Mouse (Mus musculus) CH12.LX (cell line): ENCODE measurements around the gene Eya2. TPM values are rescaled to one million over a fixed set of nuclear protein-coding genes. Genes with fewer than 3 reads are reported as not detected.

Experiments used
- DNase-seq: peaks from one replicate; pipeline ENCODE4 v3.0.0-alpha.2; 2013; ENCODE audit errors: extremely low read depth
- H3K27ac ChIP-seq: 2 replicates; pipeline ENCODE4 v1.5.1; 2012; ENCODE audit warnings: low read depth, mild to moderate bottlenecking, control low read depth, moderate library complexity; ENCODE audit not compliant: insufficient read depth
- H3K27me3 ChIP-seq: replicated peaks from 2 replicates; pipeline ENCODE3; 2012; ENCODE audit warnings: inconsistent platforms
- H3K36me3 ChIP-seq, 2 experiments: replicated peaks in 1 of 2; 2 replicates each; pipeline versions ENCODE3 to v1.6.1; 2012; ENCODE audit warnings: inconsistent platforms in 1 of 2, low read length in 1 of 2, mild to moderate bottlenecking in 1 of 2, mixed read lengths in 1 of 2, moderate library complexity in 1 of 2; ENCODE audit not compliant: control insufficient read depth in 1 of 2, insufficient read depth in 1 of 2
- H3K4me1 ChIP-seq, 2 experiments: 2 replicates each; pipeline ENCODE4 v1.6.1; 2012; ENCODE audit warnings: inconsistent platforms in 1 of 2, moderate library complexity in 1 of 2; ENCODE audit not compliant: insufficient read depth in 2 of 2, control insufficient read depth in 1 of 2
- H3K4me2 ChIP-seq: 2 replicates; pipeline ENCODE4 v1.6.1; 2012; ENCODE audit warnings: low read depth, mild to moderate bottlenecking, control low read depth; ENCODE audit not compliant: poor library complexity, insufficient read depth, severe bottlenecking
- H3K4me3 ChIP-seq, 3 experiments: fragments of 150-350 bp in 1 of 3; sonication (generic) in 1 of 3; replicated peaks in 1 of 3; 2 replicates each; pipeline versions ENCODE3 to v1.5.1; 2011 to 2012; ENCODE audit warnings: low read depth in 2 of 3, low read length in 2 of 3, mild to moderate bottlenecking in 2 of 3, moderate library complexity in 2 of 3, control low read depth in 1 of 3, improper control_type of control experiment in 1 of 3, inconsistent platforms in 1 of 3, mixed read lengths in 1 of 3; ENCODE audit not compliant: poor library complexity in 1 of 3
- H3K79me2 ChIP-seq: replicated peaks from 2 replicates; pipeline ENCODE4 v1.6.1; 2012; ENCODE audit warnings: mild to moderate bottlenecking, moderate library complexity; ENCODE audit not compliant: control insufficient read depth, poor library complexity, insufficient read depth, severe bottlenecking; ENCODE audit errors: extremely low read depth
- H3K9ac ChIP-seq: 2 replicates; pipeline ENCODE4 v1.6.1; 2012; ENCODE audit warnings: low read depth, mild to moderate bottlenecking, control low read depth, moderate library complexity; ENCODE audit not compliant: insufficient read depth
- H3K9me3 ChIP-seq: replicated peaks from 2 replicates; pipeline ENCODE3; 2012; ENCODE audit warnings: low read length, inconsistent platforms, mixed read lengths
- CHD1 ChIP-seq: IDR thresholded peaks from 2 replicates; pipeline ENCODE4 v1.6.1; 2012; ENCODE audit warnings: low read depth, low read length, improper control_type of control experiment, inconsistent platforms
- CHD2 ChIP-seq: IDR thresholded peaks from 2 replicates; pipeline ENCODE4 v1.6.1; 2011; ENCODE audit warnings: low read length, improper control_type of control experiment
- ETS1 ChIP-seq: conservative IDR thresholded peaks from 2 replicates; pipeline ENCODE4 v1.6.1; 2012; ENCODE audit warnings: low read depth, mild to moderate bottlenecking, inconsistent platforms, low read length, improper control_type of control experiment, moderate library complexity
- GABPA ChIP-seq: IDR thresholded peaks from 2 replicates; pipeline ENCODE4 v1.6.1; 2012; ENCODE audit warnings: low read depth, low read length, improper control_type of control experiment, inconsistent platforms; ENCODE audit not compliant: insufficient replicate concordance
- HCFC1 ChIP-seq: IDR thresholded peaks from 2 replicates; pipeline ENCODE4 v1.6.1; 2012; ENCODE audit warnings: low read depth, mild to moderate bottlenecking, inconsistent platforms, low read length, improper control_type of control experiment
- IRF4 ChIP-seq: IDR thresholded peaks from 2 replicates; pipeline ENCODE4 v1.6.1; 2014; ENCODE audit warnings: low read depth, mild to moderate bottlenecking, inconsistent platforms, low read length, improper control_type of control experiment
- JUN ChIP-seq: IDR thresholded peaks from 2 replicates; pipeline ENCODE4 v1.6.1; 2011; ENCODE audit warnings: low read depth, mild to moderate bottlenecking, low read length, improper control_type of control experiment, moderate library complexity; ENCODE audit not compliant: insufficient read depth
- JUND ChIP-seq: conservative IDR thresholded peaks from 2 replicates; pipeline ENCODE4 v1.6.1; 2011; ENCODE audit warnings: low read depth, low read length, improper control_type of control experiment
- MAX ChIP-seq: IDR thresholded peaks from 2 replicates; pipeline ENCODE4 v1.6.1; 2011; ENCODE audit warnings: low read length, improper control_type of control experiment
- NELFE ChIP-seq: IDR thresholded peaks from 2 replicates; pipeline ENCODE4 v1.6.1; 2011; ENCODE audit warnings: low read depth, low read length, improper control_type of control experiment
- POLR2A ChIP-seq: IDR thresholded peaks from 2 replicates; pipeline ENCODE4 v1.6.1; 2011; ENCODE audit warnings: low read depth, mild to moderate bottlenecking, improper control_type of control experiment, low read length
- RAD21 ChIP-seq: IDR thresholded peaks from 2 replicates; pipeline ENCODE4 v1.6.1; 2011; ENCODE audit warnings: low read depth, mild to moderate bottlenecking, low read length, improper control_type of control experiment, moderate library complexity
- RCOR1 ChIP-seq: conservative IDR thresholded peaks from 2 replicates; pipeline ENCODE4 v1.6.1; 2012; ENCODE audit warnings: low read depth, mild to moderate bottlenecking, inconsistent platforms, low read length, improper control_type of control experiment
- SIN3A ChIP-seq: IDR thresholded peaks from 2 replicates; pipeline ENCODE4 v1.6.1; 2012; ENCODE audit warnings: low read length, improper control_type of control experiment, inconsistent platforms
- USF1 ChIP-seq: IDR thresholded peaks from 2 replicates; pipeline ENCODE4 v1.6.1; 2014; ENCODE audit warnings: low read depth, mild to moderate bottlenecking, inconsistent platforms, low read length, improper control_type of control experiment
- USF2 ChIP-seq: conservative IDR thresholded peaks from 2 replicates; pipeline ENCODE4 v1.6.1; 2011; ENCODE audit warnings: low read depth, low read length, improper control_type of control experiment
- ZC3H11A ChIP-seq: IDR thresholded peaks from 2 replicates; pipeline ENCODE4 v1.6.1; 2012; ENCODE audit warnings: low read depth, mild to moderate bottlenecking, inconsistent platforms, low read length, improper control_type of control experiment
- ZKSCAN1 ChIP-seq: IDR thresholded peaks from 2 replicates; pipeline ENCODE4 v1.6.1; 2012; ENCODE audit warnings: low read depth, inconsistent platforms, low read length, improper control_type of control experiment, borderline replicate concordance
- ZMIZ1 ChIP-seq: IDR thresholded peaks from 2 replicates; pipeline ENCODE4 v1.6.1; 2012; ENCODE audit warnings: low read depth, mild to moderate bottlenecking, inconsistent platforms, low read length, improper control_type of control experiment
- dilution Hi-C: fragments of 300-500 bp; cut with MboI; formaldehyde crosslinking; loops from 2 replicates; pipeline ENCODE4 v1.14.3; 2020; ENCODE audit warnings: low sequenced_read_pairs; ENCODE audit not compliant: extremely low pct_unique_long_range_greater_than_20kb, extremely low pct_ligation_motif_present
- in situ Hi-C: fragments of 300-500 bp; cut with MboI; formaldehyde crosslinking; loops from 3 replicates; pipeline ENCODE4 v1.14.3; 2019; ENCODE audit warnings: low sequenced_read_pairs, low pct_ligation_motif_present, low pct_unique_long_range_greater_than_20kb, mixed read lengths
- polyA plus RNA-seq: library from polyadenylated mRNA; unstranded; fragments of >175 nt; gene quantifications from 2 replicates; pipeline ENCODE4 v1.2.1, GENCODE M21; 2012; ENCODE audit warnings: low read depth; ENCODE audit not compliant: insufficient read length
- total RNA-seq, 2 experiments: library from RNA; depleted of rRNA; stranded (reverse); fragments of 300-350 nt in 1 of 2; fragments of >200 nt in 1 of 2; gene quantifications; 2 replicates each; pipeline ENCODE4 v1.2.3; 2012 to 2014

Eya2 gene
- total and polyA plus RNA-seq, 3 experiments = not detected

DNA sequence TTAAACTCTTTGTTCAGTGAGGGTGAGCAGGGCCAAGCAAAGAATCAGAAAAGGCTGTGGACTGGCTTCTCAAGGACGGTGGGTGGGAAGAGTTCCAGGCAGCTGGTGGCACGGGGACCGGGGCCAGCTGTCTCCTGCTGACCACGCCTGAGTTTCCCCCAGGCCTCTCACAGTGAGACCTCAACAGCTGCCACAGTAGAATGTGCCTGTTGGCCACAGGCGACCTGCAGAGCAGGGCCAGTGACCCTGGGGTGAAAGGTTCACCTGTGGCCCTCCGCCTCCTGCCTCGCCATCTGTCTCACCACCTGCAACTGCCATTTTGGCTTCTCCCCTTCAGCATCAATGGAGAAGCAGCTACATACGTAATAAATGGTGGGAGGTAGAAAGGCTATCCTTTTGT lies 35.1 kb downstream of the Eya2 start:
- Histone ChIP-seq H3K4me3 (no peak overlapping the region), H3K9ac (no peak overlapping the region), H3K36me3 (no peaks in the 10 kb centered on the region), H3K27me3 (peaks cover 88% of the 10 kb centered on the region), H3K4me1 (no peaks in the 10 kb centered on the region), H3K79me2 (no peaks in the 10 kb centered on the region), H3K4me2 (no peak overlapping the region), H3K9me3 (no peaks in the 10 kb centered on the region), H3K27ac (no peak overlapping the region)
- in situ Hi-C loops (no loop called here), dilution Hi-C loops (no loop called here)
- TF ChIP-seq CHD2 (no peak), JUN (no peak)
- DNase-seq = no peak

- Histone ChIP-seq H3K27ac (no peak overlapping the region), H3K9me3 (peaks cover 11% of the 10 kb centered on the region), H3K27me3 (peaks cover 89% of the 10 kb centered on the region), H3K4me1 (no peaks in the 10 kb centered on the region), H3K79me2 (no peaks in the 10 kb centered on the region)
- no peak for DNase-seq
- in situ Hi-C loops = no loop called here
- TF ChIP-seq MAX = no peak
- TF ChIP-seq ETS1 = no peak
- no peak for TF ChIP-seq POLR2A
- no peak for TF ChIP-seq HCFC1
- TF ChIP-seq CHD1 = no peak
- no peak for TF ChIP-seq USF2
- TF ChIP-seq NELFE = no peak
- TF ChIP-seq CHD2 = no peak
- no peak for TF ChIP-seq RCOR1
- no peak for TF ChIP-seq USF1
- TF ChIP-seq JUN = no peak
- TF ChIP-seq IRF4 = no peak
- TF ChIP-seq, all 38 proteins: peak for 0
- Histone ChIP-seq H3K4me3 (no peak overlapping the region), H3K4me2 (no peak overlapping the region), H3K36me3 (no peaks in the 10 kb centered on the region), H3K9ac (no peak overlapping the region)
- dilution Hi-C loops = no loop called here
These were observed 38.4 kb downstream of the Eya2 start for GRCm38 (mm10) chr2:165633011-165633785.

- dilution Hi-C loops (no loop called here), in situ Hi-C loops (no loop called here)
- H3K4me3 ChIP-seq = no peak overlapping the region
- H3K4me2 ChIP-seq = no peak overlapping the region
- H3K4me1 ChIP-seq = no peaks in the 10 kb centered on the region
- no peak overlapping the region for H3K27ac ChIP-seq
- H3K79me2 ChIP-seq = no peaks in the 10 kb centered on the region
- peaks cover 11% of the 10 kb centered on the region for H3K9me3 ChIP-seq
- no peak for DNase-seq
- H3K36me3 ChIP-seq = no peaks in the 10 kb centered on the region
- no peak for TF ChIP-seq ZKSCAN1
- no peak for TF ChIP-seq JUND
- no peak for TF ChIP-seq NELFE
- no peak for TF ChIP-seq ZC3H11A
- TF ChIP-seq ZMIZ1 = no peak
- no peak for TF ChIP-seq RAD21
- TF ChIP-seq GABPA = no peak
- no peak for TF ChIP-seq SIN3A
- H3K9ac ChIP-seq = no peak overlapping the region
- peaks cover 86% of the 10 kb centered on the region for H3K27me3 ChIP-seq
These were observed 39.6 kb downstream of the Eya2 start for GRCm38 (mm10) chr2:165634481-165634880.
